In the genomic region with DNA sequence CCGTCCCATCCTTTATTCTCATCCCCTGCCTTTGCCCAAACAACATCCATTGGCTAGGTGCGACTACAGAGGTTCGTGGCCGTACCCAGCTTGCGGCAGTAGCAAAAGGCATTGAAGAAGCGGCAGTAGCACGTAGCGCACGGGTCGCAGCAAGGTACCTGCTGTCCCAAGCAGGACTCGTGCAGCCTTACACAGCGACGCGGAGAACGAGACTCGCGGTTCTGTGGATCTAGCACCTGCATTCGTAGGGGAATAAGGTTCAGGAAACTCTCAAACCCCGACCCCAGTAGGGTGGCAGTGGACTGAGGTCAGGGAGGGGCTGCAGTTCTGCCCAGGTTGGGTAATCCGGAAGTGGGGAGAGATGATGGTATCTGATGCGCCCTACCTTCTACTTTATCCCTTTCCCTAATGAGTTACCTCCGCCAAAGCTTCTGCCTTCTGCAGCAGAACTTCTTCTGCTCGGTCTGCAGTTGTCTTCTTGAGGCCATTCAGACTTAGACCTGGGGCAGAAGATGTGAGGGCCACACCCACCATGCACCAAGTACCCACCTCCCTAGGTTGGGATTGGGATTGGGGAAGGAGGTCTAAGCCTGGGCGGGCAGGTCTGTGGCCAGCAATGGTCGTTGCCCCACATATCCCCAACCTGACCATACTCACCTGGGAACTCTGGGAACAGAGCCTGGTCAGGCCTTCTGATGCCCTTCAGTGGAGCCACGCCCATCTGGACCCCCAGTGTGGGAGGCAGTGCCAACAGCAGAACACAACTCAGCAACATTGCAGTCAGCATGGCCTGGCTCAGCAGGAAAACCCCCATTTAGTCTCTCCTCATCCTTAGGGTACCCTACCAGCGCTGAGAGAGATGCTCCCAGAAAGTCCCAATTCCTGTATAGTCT, we compare ENCODE assay signal across 8 mouse cellular contexts. TPM values are rescaled to one million over a fixed set of nuclear protein-coding genes. Genes with fewer than 3 reads are reported as not detected.
DNase-seq lines count a peak whose midpoint lies in the region; ATAC-seq lines count a peak whose summit lies in the region.

No protein-coding gene starts in this region.

- H3K9me3 ChIP-seq in heart, embryonic 13.5 days, result no peaks in the 10 kb centered on the region
- H3K9me3 ChIP-seq in midbrain, embryonic 13.5 days, result no peaks in the 10 kb centered on the region

- H3K4me2 ChIP-seq in heart, embryonic 13.5 days, result peak overlapping the region; percentile 92
- peak overlapping the region; percentile 67 for H3K4me2 ChIP-seq in midbrain, embryonic 13.5 days (replicated peaks)

- peaks cover 5% of the 10 kb centered on the region for H3K36me3 ChIP-seq in heart, embryonic 13.5 days
- H3K36me3 ChIP-seq in midbrain, embryonic 13.5 days, result 0 out of 2 replicates have a peak, but pooled peaks cover 2% of the 10 kb centered on the region

- peak overlapping the region; percentile 60; the same call in 1 of the 2 replicates for H3K27ac ChIP-seq in heart, embryonic 13.5 days (replicated peaks)
- H3K27ac ChIP-seq in midbrain, embryonic 13.5 days, result peak overlapping the region; percentile 30; the same call in 1 of the 2 replicates

- peaks cover 4% of the 10 kb centered on the region; the same call in 1 of the 2 replicates for H3K27me3 ChIP-seq in heart, embryonic 13.5 days (replicated peaks)
- no peaks in the 10 kb centered on the region for H3K27me3 ChIP-seq in midbrain, embryonic 13.5 days

- DNase-seq in urinary bladder, postnatal 14 days (ENCODE audit: low spot score), result peak; percentile 12
- DNase-seq in urinary bladder, postnatal 25 days (ENCODE audit: low spot score), result no peak
- DNase-seq in cerebellum, adult 9-11 months, result peak; percentile 67
- peak; percentile 41 to 51 for DNase-seq in kidney, postnatal 4 days
- DNase-seq in thymus, adult 18-20 months, result peak; percentile 29 to 44
- DNase-seq in gastrocnemius, postnatal 14 days, result no peak

- peak overlapping the region; percentile 80 for H3K9ac ChIP-seq in heart, embryonic 13.5 days
- peak overlapping the region; percentile 67 for H3K9ac ChIP-seq in midbrain, embryonic 13.5 days (replicated peaks)

- intact Hi-C loops in gastrocnemius, postnatal 14 days (cut with DNase I; ENCODE audit: low total_unique reads), result no loop called here

- H3K4me3 ChIP-seq in heart, embryonic 13.5 days, result peak overlapping the region; percentile 98
- H3K4me3 ChIP-seq in midbrain, embryonic 13.5 days (replicated peaks), result peak overlapping the region; percentile 83

- peaks cover 30% of the 10 kb centered on the region for H3K4me1 ChIP-seq in heart, embryonic 13.5 days
- peaks cover 39% of the 10 kb centered on the region for H3K4me1 ChIP-seq in midbrain, embryonic 13.5 days (replicated peaks)

- WGBS in heart, embryonic 13.5 days, result 22% methylated on average over 27 of the region's 27 CpGs
- 24% methylated on average over 27 of the region's 27 CpGs for WGBS in midbrain, embryonic 13.5 days

- ATAC-seq in heart, embryonic 13.5 days (ENCODE audit: extremely low read depth, insufficient number of reproducible peaks, low FRiP score, low TSS enrichment), result no peak
- peak; percentile 15 for ATAC-seq in midbrain, embryonic 13.5 days

RNA-seq across cellular contexts. Expression of gene Atp6v0d1, which starts 1.1 kb away (rescaled TPM):
- 58.1 and 60.9 TPM in 2 replicates for polyA plus RNA-seq in heart, embryonic 13.5 days (2015; fragmentation: Nextera tagmentation; extraction: Ambion mirVana)
- polyA plus RNA-seq in midbrain, embryonic 13.5 days (2015; fragmentation: Nextera tagmentation; extraction: Ambion mirVana), result 177 and 182 TPM in 2 replicates
- 10 to 100 TPM; 43.2 to 44.7 TPM for total RNA-seq in gastrocnemius, postnatal 14 days (2021)

RNA-seq across cellular contexts. Expression of gene Ripor1, which starts 38.1 kb away (rescaled TPM):
- polyA plus RNA-seq in heart, embryonic 13.5 days (2015; fragmentation: Nextera tagmentation; extraction: Ambion mirVana), result 32.1 and 32.5 TPM in 2 replicates
- 22.6 and 25.9 TPM in 2 replicates for polyA plus RNA-seq in midbrain, embryonic 13.5 days (2015; fragmentation: Nextera tagmentation; extraction: Ambion mirVana)
- total RNA-seq in gastrocnemius, postnatal 14 days (2021), result 10 to 100 TPM; 18.9 to 20.6 TPM

RNA-seq across cellular contexts. Expression of gene Hsd11b2, which starts 48.4 kb away (rescaled TPM):
- polyA plus RNA-seq in heart, embryonic 13.5 days (2015; fragmentation: Nextera tagmentation; extraction: Ambion mirVana), result 1.2 and 1.5 TPM in 2 replicates
- 11.6 and 16.9 TPM in 2 replicates for polyA plus RNA-seq in midbrain, embryonic 13.5 days (2015; fragmentation: Nextera tagmentation; extraction: Ambion mirVana)
- 1 to 10 TPM; 1.9 to 2.1 TPM for total RNA-seq in gastrocnemius, postnatal 14 days (2021)

Comparison
In these comparisons a context has a peak if more than half of its experiments do, and no peak if none do; other contexts are left out.
1. DNase-seq: peak in urinary bladder, postnatal 14 days (single experiment), cerebellum, adult 9-11 months (single experiment), kidney, postnatal 4 days (2 of 2) and thymus, adult 18-20 months (2 of 2); none in urinary bladder, postnatal 25 days (single experiment) and gastrocnemius, postnatal 14 days (single experiment).